Mouse (Mus musculus): ENCODE results near the gene Gm20388.

DNA sequence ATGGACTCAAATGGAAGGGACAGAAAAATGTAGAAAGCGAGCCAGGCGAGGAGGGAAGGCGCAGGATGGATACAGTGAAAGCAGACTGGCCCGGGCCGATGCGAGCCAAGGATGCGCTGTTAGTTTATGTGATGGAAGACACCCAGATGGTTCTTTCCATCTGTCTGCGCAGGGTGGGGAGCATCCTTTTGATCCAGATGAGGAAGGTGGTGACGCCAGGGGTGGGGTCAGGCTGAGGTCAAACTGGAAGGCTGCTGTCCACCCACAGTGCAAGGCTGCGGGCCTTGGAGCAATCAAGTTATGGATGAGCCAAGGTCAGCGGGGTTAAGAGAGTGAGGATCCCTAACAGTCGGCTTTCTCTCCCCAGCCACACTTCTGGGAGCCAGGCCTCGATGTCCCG, 2025.8 kb downstream of the Gm20388 start:
- TF ChIP-seq CTCF (conservative IDR thresholded peaks at IDR 0.05; ENCODE audit: insufficient read depth, insufficient read length, low read depth, low read length) (no peak), POLR2A (IDR thresholded peaks at IDR 0.05; ENCODE audit: low read depth, low read length) (no peak)

Data from kidney, adult 2 months (tissue).